Mouse (Mus musculus) hematopoietic stem cell, adult 5-6 weeks (primary cell): ENCODE results near the gene Sh3d19. TPM values are rescaled to one million over a fixed set of nuclear protein-coding genes. Genes with fewer than 3 reads are reported as not detected.

ENCODE experiments used
- ATAC-seq, 2 experiments: fragments of 125-278 bp in 1 of 2; replicated peaks in 1 of 2; 2 replicates each; pipeline ENCODE4 v1.8.0; 2016 to 2017; ENCODE audit warnings: inconsistent platforms in 2 of 2, mild to moderate bottlenecking in 2 of 2, moderate number of reproducible peaks in 2 of 2, low read depth in 1 of 2, moderate TSS enrichment in 1 of 2; ENCODE audit not compliant: low FRiP score in 2 of 2, poor library complexity in 2 of 2, severe bottlenecking in 2 of 2, insufficient read depth in 1 of 2, low TSS enrichment in 1 of 2
- total RNA-seq: library from RNA; stranded (forward); fragments of 172-1452, 232-1000 nt; gene quantifications from 2 replicates; pipeline ENCODE4 v1.2.3, GENCODE M21; 2017

Gene Sh3d19
- total RNA-seq, 1 experiment from 2014 or later = 3.3 TPM

DNA sequence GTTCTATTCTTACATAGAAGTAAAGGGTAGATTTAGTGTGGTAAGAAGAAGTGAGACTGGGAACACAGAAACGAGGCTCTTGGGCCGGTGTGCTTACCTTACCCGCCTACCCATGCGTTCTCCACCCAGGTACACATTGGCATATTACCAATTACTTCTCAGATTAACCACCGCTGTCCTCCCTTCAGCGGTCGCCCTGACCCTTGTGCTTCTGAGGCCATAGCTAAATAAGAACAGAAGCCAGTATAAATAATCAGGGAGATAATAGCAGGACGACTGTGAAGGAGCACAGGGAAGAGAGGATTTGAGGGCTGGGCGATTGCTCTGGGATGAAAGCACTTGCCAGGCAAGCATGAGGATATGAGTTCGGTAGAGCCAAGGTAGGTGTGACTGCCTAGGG, 42.9 kb downstream of the Sh3d19 start:
- no peak for ATAC-seq

DNA sequence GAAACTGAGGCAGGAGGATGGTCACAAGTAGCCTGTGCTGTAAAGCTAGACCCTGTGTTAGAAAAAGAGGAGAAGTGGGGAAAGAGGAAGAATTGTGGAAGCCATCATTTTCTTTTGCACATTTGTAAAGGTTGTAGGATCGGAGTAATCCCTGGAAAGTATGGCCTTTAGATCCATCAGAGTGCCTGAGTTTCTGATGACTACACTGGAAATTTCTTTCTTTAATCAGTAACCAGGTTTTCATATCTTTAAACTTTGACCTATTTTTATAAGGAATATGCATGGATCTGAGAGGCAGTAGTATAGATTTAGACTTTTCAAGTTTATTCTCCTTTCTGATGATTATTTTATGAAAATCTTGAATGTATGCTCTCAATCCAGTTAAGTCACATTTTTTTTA, 46.1 kb downstream of the Sh3d19 start:
- no peak for ATAC-seq

DNA sequence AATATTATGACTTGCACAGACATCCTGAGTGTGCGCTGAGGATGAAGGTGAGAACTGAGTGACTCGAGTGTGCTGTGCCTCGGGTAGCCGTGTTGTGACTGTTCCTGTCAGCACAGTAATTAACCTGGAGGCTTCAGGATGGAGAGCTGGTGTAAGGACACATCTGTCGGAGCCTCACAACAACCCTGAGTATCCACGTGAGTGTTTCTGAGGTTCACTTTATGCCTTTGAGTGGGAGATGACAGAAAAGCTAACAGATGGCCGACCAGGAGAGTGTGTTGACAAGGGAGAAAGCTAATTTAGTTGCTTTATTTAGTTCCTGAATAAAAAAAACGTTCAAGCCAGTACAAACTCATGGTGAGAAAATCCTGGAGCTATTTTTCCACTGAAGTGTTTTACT, 46.6 kb downstream of the Sh3d19 start:
- no peak for ATAC-seq

DNA sequence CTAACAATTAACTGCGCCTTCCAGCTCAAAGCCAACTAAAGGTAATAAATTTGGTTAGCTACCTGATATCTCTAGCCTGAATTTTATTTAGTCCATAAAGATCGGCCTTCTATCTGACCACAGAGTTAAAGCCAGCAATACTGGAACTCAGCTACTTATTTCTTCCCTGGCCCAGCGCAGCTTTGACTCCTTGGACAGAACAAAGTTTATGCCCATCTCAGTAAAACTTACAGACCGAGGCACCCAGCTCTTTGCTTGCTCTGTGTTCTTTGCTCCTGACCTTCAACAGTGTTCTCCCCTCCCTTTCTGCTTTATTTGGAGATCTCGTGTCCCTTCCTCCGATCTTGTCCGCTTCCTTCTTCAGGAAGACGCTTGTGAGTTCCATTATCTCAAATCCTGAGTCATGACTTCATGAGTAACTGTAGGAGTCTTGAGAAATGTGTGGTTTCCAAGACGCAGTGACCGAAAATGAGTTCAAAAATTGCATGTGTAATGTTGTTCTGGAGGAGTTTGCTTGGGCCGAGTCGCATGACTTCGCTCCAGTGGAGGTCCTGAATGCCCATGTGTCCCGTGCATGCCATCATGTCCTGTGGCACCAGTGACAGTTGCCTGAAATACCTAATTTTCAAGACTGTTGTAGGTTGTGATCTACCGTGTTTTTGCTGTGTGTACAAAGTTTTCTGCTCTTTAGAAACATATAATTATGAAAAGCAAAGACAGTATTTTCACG, 50.2 kb downstream of the Sh3d19 start:
- no peak for ATAC-seq

DNA sequence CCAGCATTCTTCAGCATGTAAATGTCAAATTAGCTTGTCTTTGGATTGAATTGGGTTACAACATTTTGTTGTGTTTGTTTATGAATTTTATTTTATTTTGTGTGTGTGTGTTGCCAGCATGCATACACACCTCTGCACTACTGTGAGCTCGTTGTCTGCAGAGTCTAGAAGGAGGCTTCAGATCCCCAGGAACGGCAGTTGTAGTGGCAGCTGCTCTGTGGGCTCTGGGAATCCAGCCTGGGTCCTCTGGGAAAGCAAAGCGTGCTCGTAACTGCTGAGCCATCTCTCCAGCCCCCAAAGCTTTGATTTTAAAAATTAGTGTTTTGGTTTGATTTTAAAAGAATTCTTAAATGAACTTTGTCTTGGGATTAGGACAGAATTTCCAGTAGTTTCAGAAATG, 50.7 kb downstream of the Sh3d19 start:
- ATAC-seq = no peak

DNA sequence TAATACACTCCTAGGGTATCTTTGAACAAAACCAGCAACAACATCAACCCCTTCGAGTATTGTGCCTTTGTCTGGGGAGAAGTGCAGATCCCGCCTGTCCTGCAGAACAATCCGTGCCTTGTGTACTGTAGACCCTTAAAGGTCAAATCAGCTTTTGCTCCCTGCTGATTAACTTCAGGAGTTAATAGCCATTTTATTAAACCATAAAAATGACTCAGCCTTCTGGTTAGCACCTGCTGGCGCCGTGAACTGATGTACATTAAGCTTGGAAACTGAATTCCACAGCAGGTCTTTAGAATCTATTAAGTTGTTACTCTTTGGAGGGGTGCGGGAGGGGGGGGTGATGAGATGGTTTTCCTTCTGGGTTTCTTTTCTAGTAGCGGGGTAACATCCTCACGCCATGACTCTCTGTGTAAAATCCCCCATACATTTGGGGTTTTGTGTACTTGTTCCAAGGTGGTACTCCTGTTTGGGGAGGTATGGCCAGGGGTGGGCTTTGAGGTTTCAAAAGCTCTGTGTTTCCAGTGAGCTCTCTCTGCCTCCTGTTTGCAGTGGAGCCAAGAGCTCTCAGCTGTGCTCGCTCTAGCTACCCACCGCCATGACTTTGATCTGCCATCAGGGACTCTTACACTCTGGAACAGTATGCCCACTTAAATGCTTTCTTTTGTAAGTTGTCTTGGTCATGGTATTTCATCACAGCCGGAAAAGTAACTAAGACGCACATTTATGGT, 53.3 kb downstream of the Sh3d19 start:
- ATAC-seq = no peak

DNA sequence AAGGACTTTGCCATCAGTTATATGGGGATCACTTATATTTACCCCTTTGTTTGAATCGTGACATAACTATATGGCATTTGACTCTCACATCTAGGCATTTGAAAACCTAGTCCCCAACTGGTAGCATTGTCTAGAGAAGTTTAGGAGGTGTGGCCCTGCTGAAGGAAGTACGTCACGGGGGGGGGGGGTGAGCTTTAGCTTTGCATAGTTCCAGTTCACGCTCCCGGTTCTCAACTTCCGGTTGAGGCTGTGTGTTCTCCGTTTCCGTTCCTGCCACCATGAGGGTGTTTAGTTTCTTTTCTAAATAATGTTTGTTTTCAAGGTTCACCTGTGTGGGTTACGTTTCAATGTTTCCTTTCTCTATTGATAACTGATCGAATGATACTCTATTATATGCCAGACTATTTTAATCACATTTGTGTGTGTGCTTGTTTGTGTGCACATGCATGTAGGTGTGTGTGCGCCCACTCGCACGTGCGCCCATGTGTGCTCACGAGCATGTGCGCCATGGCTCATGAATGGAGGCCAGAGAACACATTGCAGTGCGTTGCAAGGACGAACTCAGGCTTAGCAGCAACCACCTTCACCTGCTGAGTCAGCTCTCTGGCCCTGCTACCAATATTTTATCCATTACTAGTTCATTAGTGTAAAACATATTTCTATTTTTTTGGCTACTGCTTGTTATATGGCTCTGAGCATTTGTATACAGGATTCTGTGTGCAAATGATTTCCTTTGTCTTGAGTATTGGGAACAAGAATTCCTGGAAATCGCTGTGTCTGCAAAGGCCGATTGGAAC, 54.6 kb downstream of the Sh3d19 start:
- ATAC-seq = no peak

DNA sequence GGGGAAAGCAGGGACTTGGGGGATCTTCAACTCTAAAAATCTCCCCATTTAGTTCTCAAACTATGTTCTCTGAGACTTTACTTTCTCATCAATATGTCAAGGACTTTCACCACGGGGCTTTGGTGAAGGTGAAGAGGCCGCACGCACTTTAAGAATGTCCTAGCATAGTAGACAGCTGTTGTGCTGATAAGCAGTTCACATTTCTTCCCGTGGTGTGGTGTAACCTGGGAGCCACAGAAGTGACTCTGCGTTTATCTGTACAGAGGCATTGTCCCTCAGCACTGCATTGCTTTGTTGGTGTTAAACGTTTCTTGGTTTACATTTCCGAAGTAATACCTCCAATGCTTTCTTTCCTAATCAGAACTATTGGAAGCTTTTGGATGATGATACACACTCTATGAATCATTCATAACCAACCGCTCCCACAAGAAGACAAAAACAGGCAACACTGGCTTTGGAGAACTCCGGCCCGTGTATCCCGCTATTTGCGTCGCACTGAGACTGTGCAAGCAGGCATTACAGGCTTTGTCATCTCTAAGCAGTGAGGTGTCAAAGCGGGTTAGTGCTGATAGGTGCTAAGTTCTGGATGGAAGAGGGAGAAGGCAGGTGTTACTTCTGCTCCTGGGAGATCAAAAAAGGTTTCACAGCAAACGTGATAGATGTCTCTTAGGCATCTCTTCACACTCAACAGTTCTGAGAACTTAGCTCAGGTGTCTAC, 57.9 kb downstream of the Sh3d19 start:
- ATAC-seq = no peak

DNA sequence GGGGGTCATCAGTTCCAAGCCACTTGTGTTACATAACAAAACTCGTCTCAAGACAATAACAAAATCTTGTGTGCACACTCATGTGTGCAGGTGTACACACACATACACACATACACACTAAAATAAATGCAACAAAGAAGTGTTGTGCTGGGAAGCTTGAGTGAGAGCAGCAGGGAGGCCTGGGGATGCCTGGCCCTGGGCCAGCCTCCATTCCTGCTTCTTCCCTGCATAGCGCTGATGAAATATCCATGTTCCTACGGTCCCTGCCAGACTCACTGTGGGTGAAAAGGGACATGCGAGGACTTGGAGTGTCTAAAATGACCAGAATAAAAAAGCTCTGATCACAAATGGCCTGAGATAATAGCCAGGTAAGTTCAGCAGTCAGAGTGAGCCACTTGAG, 59.7 kb downstream of the Sh3d19 start:
- no peak for ATAC-seq

DNA sequence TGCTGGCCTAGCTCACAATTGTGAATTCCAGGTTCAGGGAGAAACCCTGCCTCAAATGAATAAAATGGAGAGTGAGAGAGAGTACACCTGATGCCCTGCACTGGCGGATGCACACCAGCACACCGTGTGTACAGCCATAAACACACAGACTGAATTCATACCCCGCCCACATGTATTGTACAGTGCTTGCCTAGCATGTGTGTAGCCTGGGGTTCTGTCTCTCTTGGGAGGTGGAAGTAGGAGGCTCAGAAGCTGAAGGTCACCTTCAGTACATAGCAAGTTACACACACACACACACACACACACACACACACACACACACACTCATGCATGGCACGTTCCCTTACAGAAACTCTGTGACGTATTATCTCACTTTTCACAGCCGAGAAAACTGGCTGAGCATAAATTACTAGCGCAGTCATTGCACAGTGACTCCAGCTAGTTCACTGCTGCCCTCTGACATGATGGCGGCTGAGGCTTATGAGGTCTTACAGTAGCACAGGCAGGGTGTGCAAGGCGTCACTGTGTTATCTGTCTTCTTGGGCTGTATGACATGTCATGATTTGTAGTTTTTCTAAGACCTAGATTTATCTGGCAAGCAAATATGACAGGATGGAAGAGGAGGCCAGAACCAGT, 62.7 kb downstream of the Sh3d19 start:
- ATAC-seq = no peak

DNA sequence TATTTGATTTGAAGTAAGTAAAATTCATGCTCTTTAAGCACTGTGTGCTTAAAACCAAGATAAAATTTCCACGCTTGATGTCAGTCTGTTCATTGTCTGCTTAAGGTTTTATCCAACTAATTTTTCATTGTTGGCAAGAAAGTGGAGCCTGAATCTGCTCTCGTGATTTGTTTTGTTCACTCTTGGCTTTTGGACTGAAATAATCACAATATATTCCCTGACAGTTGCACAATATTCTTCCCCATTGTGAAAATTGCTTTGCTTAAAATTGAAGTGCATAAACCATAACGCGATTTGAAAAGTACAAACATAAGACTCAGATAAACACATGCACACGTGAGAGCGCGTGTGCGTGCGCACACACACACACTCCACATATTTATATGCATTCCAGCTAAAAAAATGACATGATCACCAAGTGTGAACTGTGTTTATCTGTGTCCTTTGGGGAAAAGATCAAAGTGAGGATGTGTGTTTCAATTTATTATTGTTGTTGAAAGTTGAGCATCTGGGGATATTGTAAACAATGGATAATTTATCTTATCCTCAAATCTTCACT, 67.1 kb downstream of the Sh3d19 start:
- no peak for ATAC-seq

DNA sequence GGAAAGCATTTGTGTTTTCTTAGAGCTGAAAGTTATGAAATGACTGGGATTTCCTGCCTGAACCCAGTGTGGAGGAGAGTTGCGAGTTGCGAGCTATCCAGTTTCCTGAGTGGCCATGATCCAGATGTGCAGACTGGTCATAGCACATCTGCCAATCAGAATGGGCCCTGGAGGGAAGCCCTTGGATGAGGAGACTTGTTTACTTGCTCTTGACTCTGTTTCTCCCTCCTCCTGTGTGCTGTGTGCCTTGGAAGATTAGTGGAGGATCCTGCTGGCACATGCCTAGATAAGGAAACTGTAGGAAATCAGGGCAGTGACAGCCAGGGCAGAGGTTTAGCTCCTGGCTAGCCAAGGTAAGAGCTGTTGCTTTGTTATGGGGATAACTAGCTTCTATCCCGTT, 67.7 kb downstream of the Sh3d19 start:
- no peak for ATAC-seq

DNA sequence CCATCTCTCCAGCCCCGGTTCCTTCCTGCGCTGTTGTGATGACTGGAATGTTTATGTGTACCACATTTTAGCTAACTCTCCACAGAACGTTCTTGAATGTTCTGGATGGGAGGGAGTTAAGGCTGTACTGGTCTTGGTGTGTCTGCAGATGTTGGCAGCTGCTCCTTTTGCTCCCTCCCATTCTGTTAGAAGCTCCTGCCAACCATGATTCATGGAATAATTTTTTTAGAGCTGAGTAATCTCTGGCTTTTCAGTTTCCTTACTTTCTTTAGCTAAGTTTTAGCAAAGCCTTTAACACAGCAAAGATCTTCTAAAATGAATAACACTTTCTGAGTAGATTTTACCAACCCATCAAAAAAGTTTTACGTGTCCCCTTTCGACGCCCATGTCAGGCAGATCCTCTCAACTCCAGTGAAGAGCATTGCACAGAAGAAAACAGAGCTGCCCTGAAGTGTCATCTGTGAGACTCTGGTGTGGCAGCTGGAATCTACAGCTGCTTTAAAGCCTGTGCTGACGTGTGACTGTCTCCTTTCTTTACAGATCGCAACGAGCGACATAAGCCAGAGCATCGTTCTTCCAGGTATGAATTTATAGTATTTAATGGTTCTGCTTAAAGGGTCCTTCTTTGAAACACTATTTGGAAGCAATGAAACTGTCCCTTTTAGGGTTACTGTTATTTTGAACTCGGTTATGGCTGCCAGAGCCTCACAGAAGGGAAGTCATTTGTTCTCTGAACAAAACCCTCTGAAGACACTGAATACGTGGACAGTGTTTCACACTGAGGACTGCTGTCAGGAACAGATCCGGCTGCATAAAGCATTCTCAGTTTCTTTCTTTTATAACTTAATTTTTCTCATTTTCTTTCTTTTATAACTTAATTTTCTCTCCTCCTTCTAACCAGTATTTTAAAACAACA, 69.6 kb downstream of the Sh3d19 start:
- ATAC-seq = no peak

DNA sequence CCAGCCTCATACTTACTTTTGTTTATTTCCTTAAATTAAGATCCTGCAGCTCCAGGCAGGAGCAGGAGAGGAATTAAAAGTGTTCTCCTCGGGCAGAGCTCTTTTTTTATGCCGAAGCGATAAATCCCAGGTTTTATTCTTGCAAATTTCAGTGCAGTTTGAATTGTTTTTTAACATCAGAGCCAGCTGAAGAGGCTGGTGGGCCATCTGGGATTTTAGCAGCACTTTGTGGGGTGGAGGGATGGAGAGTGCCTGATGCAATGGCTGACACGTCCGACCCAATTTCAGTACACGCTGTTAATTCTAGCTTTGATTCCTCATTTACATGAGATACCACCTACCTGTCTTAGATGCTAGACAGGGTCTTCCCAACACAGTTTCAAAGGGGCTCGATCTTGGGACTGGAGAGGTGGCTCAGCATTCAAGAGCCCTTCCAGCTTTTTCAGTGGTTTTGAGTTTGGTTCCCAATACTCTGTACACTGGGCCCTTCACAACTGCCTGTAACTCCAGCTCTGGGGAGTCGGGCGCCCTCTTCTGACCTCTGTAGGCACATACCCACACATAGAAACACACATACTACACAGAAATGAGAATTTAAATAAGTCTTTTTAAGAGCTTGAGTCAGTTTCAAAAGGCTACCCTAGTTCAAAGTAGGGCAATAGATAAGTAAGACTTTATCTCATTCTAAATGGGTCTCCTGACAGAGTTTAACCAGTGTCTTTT, 76.9 kb downstream of the Sh3d19 start:
- no peak for ATAC-seq

DNA sequence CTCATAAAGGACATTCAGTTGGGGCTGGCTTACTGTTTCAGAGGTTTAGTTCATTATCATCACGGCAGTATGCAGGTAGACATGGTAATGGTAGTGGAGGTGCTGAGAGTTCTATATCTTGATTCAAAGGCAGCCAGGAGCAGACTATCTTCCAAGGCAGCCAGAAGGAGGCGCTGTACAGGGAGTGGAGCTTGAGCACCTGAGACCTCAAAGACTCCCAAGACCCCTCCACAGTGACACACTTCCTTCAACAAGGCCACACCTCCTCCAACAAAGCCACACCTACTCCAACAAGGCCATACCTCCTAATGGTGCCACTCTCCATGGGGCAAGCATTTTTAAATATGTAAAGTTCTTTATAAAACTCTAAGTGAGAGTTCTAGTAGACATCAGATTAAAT, 78.1 kb downstream of the Sh3d19 start:
- no peak for ATAC-seq

DNA sequence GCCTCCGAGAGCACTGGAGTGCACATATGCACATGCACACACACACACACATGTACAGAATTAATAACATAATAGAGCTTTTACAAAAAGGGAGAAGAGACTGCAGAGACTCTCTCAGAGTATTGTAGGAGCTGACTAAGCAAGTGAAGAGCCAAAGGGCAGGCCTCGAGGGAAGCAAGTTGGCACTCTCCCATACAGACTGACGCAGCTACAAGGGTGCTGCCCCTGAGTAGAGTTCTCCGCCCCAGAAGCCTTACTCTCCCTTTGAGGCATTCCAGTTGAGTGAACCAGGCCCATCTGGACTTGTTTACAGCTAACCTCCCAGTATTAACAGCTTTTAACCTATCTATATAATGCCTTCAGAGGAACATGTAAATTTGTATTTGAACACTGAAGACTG, 85.8 kb downstream of the Sh3d19 start:
- no peak for ATAC-seq
